Mouse (Mus musculus) c-Kit-positive CD71-positive TER-119-positive erythroid progenitor cells, embryonic 14.5 days (primary cell): Measurements from ENCODE around the gene Pilrb1.
"Not testable (repeated sequence)": the region's sequence is repeated elsewhere in the genome, so short reads cannot be mapped to it uniquely, and the experiment has no call there.

ENCODE experiments used
- DNase-seq: peaks from one replicate; pipeline ENCODE4 v3.0.0-alpha.2; 2013; ENCODE audit warnings: low spot score

Pilrb1 gene

GRCm38 (mm10) chr5:137857960-137858710 is at the start of gene Pilrb1:
Gene Pilrb1, minus strand, starts transcription at chr5:137858106.
- DNase-seq: not testable (repeated sequence)

GRCm38 (mm10) chr5:137897812-137898211 is 39.9 kb upstream of the Pilrb1 start:
- no peak for DNase-seq

GRCm38 (mm10) chr5:137892954-137893353 is 35.0 kb upstream of the Pilrb1 start:
- no peak for DNase-seq

- DNase-seq: no peak
These were observed 29.8 kb upstream of the Pilrb1 start for GRCm38 (mm10) chr5:137887666-137888065.

- peak; percentile 21 for DNase-seq
These were observed 28.0 kb upstream of the Pilrb1 start for GRCm38 (mm10) chr5:137885894-137886293.

GRCm38 (mm10) chr5:137883345-137883744 is 25.4 kb upstream of the Pilrb1 start:
- no peak for DNase-seq

- no peak for DNase-seq
These were observed 25.0 kb upstream of the Pilrb1 start for GRCm38 (mm10) chr5:137882922-137883321.

- DNase-seq: no peak
These were observed 20.0 kb upstream of the Pilrb1 start for GRCm38 (mm10) chr5:137877860-137878259.

- DNase-seq: no peak
These were observed 17.1 kb upstream of the Pilrb1 start for GRCm38 (mm10) chr5:137875054-137875453.

- not testable (repeated sequence) for DNase-seq
These were observed 14.4 kb upstream of the Pilrb1 start for GRCm38 (mm10) chr5:137872381-137872702.

GRCm38 (mm10) chr5:137871644-137872380 is 13.9 kb upstream of the Pilrb1 start, which contains the start of gene Pilrb2:
Gene Pilrb2, minus strand, starts transcription at chr5:137871815.
- DNase-seq: not testable (repeated sequence)

- not testable (repeated sequence) for DNase-seq
These were observed 10.7 kb upstream of the Pilrb1 start for GRCm38 (mm10) chr5:137868600-137868999.

- DNase-seq: not testable (repeated sequence)
These were observed 6.1 kb upstream of the Pilrb1 start for GRCm38 (mm10) chr5:137864008-137864407.

GRCm38 (mm10) chr5:137856870-137857269 is 1.0 kb downstream of the Pilrb1 start:
- not testable (repeated sequence) for DNase-seq

GRCm38 (mm10) chr5:137854907-137855306 is 3.0 kb downstream of the Pilrb1 start:
- not testable (repeated sequence) for DNase-seq

- DNase-seq: not testable (repeated sequence)
These were observed 7.6 kb downstream of the Pilrb1 start for GRCm38 (mm10) chr5:137850313-137850712.

- DNase-seq: not testable (repeated sequence)
These were observed 20.8 kb downstream of the Pilrb1 start for GRCm38 (mm10) chr5:137837110-137837509.

GRCm38 (mm10) chr5:137836611-137837010 is 21.3 kb downstream of the Pilrb1 start:
- no peak for DNase-seq

GRCm38 (mm10) chr5:137835966-137836520 is 21.9 kb downstream of the Pilrb1 start, which contains the start of gene Pilra:
Gene Pilra, minus strand, starts transcription at chr5:137836281.
- DNase-seq: not testable (repeated sequence)

- DNase-seq: no peak
These were observed 24.4 kb downstream of the Pilrb1 start for GRCm38 (mm10) chr5:137833500-137833899.

GRCm38 (mm10) chr5:137831506-137831905 is 26.4 kb downstream of the Pilrb1 start:
- DNase-seq: no peak

GRCm38 (mm10) chr5:137831106-137831505 is 26.8 kb downstream of the Pilrb1 start:
- DNase-seq: no peak

GRCm38 (mm10) chr5:137830238-137830637 is 27.7 kb downstream of the Pilrb1 start:
- DNase-seq: no peak
